Mouse (Mus musculus): ENCODE measurements at regions not wholly inside any gene's neighbourhood (a gene's known extent, or its start where the extent isn't known, plus 50 kb on each side); places are given as distances from the start of the nearest gene placed in this dataset.

DNA sequence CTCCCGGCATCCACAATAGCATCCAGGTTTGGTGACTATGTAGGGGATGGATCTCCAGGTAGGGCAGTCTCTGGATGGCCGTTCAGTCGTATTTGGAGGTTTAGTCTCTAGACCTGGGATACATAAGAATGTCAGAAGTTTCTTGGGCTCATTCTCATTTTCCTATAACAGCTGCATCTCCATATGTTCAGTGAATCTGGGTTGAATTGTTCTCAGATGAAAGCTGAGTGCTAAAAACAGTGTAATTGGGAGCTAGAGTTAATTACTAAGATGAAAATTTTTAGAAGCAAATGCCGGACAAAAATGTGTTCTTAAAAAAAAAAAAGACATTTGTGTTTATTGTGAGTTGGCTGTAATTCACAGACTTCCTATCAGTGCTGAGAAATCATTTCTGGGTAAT is 57.3 kb upstream of the Myo16 start:
- no peak for DNase-seq (ENCODE audit: extremely low spot score, low spot score)

DNA sequence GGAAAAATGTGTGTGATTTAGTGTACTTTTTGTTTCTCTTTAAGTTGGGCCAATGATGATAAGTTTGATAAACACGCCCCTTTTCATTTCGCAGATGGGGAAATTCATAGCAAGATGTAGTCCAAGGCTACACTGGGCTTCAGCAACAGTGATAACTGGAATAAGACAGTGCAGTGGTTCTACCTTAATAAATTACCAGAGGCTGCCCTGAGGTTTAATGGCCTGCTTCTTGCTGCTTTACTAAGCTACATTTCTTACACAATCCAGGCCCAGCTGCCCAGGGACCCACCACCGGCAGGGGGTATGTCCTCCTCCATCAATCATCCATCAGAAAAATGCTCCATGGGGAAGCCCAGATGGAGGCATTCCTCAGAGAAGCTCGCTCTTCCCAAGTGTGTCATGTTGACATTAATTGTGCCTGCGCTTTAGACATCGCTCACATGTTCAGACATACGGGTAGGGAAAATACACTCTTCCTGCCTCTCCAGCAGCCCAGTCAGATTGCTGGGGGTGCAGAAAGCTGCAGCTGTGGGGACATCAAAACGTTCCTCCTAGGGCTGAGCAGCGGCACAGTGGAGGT is 56.7 kb upstream of the Myo16 start:
- peak; percentile 23 for DNase-seq (ENCODE audit: extremely low spot score, low spot score)
